Mouse (Mus musculus) adrenal gland, adult 8-10 months (tissue): ENCODE results near the gene Lancl1. TPM values are rescaled to one million over a fixed set of nuclear protein-coding genes. Genes with fewer than 3 reads are reported as not detected.

Experiments used
- DNase-seq: peaks from one replicate; pipeline ENCODE4 v3.0.0; 2022
- total RNA-seq, 4 experiments: library from RNA; stranded (reverse); gene quantifications; 2 replicates each; pipeline ENCODE4 v1.2.4; 2022

The Lancl1 gene
- total RNA-seq, 4 experiments from 2014 or later, result 49.1 to 63.7 (median 56.7) TPM

DNA sequence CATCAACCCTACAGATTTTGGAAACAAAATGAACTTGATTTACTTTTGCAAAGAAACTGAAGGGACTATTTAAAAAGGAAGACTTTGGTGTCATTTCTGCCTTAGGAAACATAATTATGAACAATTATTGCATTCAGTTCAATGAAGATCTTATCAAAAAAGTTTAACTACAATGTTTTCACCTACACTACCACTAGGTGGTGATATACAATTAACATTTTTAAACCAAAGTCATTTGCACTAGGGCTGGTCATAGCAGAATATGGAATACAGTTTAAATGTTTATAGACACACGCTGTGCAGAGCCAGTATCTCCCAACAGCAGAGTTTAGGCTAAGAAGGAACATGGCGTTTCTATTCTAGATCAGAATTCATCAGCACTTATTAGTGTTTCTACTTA lies 24.5 kb downstream of the Lancl1 start:
- DNase-seq, result no peak

DNA sequence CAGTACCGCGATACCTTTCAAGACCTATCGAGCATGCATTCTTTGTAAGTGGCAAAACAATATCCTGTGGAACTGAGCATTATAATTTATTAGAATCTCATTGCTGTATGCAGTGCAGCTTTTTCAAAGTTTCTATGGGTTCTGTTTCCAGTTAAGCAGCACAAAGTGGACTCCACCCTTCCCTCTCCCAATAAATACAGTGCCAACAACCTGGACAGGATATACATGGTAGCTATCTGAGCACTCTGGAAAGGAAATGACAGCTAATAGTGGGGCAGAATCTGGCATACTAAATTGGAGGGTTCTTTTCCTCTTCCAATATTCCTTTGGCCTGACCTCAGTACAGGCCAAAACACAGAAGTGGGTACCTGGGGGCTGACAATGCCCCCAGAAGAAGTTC lies 28.2 kb downstream of the Lancl1 start:
- no peak for DNase-seq

DNA sequence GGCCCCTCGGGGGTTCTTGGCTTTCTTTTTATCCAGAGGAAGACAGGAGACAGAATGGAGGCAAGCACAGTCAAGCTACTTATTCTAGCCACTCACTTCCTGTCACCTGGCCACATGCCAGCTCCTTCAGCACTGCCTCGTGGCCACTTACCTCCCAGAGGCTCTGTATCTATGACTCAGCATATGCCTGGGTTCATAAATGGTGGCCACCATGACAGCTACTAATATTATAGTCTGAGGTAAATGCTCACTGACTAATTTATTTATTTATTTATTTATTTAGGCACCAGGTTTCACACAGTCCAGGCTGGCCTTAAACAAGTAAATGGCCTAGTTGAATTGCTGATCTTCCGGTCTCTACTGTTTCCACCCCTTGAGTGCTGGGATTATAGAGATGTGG lies 35.0 kb downstream of the Lancl1 start:
- DNase-seq, result no peak

DNA sequence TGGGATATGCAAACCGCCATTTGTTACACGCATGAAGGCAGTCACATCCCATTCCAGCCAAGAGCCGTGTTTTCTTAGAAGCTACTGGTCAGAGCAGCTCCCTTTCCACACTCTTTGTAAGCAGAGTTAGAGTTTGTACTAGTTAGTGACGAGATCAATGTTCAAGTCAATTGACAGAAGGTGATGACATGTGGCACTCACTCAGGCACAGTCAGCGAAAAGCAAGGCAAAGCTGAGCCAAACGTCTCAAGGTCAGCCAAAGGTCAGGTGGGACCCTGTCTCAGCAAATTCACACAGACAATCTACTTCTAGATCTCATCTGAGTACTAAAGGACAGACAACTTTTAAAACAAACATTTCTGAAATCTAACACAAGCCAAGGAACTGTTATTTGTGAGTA lies 36.4 kb downstream of the Lancl1 start:
- no peak for DNase-seq

DNA sequence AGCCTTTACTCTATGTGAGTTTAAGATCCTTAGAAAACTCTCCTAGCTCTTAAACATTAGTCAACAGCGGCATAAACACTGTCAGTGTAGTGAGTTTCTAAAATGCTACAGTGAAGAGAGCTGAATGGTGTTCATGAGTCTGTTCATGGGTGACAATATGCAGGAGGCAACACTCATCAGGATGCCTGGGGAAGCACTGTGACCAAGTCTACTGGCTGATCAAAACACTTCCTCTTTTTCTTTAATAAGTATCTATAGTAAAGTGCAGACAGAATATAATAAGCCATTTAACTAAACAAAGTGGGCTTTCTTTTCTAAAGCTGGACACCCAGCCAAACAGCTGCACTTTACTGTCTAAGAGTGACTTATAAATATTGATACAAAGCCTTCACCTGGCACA lies 37.3 kb downstream of the Lancl1 start:
- no peak for DNase-seq

DNA sequence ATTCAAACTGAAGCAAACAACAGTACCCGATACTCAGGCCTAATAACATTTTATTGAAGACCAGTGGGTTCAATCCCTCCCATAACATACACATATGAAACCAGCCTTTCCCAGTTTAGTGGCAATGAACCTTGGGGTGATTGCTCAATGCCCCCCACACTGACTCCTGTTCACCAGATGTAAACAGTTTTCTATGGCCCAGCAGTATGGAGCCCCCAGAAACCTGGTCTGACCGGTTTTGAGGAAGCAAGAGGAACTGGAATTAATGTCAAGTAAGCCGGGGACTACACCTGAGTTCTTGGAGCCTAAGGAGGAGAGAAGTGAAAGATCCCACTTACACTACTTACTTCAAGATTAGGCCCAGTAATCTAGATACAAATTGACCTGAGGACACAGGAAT lies 38.2 kb downstream of the Lancl1 start:
- DNase-seq, result no peak

DNA sequence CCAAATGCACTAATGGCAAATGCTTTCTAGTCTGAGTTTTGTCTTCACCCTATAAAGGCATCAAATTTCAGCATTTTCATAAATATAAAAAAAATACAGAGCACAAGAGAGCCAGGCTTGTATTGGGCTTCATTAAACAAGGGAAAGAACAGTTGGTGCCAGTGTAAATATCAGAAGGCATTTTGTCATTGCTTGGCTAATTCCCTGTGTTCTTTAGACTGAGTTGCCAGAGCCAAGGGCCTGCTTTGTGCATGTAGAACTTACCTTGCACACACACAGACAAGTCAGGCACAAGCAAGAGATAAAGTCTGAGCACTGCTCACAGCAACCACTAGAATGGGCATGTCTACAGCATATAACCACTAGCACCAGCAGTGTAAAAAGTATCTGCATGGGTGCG lies 40.1 kb downstream of the Lancl1 start:
- no peak for DNase-seq

DNA sequence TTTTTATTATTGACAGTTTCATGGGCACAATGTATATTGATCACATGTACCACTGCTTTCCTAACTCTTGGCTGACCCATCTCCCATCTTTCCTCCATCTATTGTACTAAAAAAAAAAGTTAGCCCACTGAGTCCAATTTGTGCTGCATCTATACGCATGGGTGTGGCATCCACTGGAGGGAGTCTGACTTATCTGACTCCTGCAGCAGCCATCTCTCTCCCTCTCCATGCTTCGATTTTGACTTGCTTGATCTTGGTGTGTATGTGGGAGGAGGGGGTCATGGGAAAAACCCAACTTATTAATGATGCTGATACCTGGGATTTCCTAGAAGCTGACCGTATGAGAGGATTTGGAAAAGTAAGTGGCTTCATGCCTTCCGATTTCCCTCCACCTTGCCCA lies 40.5 kb downstream of the Lancl1 start:
- DNase-seq, result no peak

DNA sequence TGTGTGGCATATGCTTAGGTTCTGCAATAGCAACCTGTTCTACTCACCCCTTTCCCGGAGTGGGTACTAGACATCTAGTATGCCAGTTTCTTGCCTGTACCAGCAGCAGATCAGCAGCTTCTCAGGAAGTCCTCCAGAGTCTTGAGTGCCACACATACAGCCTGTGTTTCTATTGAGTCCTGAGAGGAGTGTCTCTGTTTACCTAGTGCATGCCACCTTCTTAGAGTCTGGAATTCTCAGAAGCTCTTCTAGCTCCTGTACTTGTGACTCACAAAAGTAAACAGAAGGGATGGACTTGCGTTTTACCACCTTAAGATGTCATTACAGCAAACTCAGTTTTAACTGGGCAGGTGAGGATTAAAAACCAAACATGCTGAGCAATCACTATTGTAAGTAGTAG lies 41.9 kb downstream of the Lancl1 start:
- DNase-seq, result no peak

DNA sequence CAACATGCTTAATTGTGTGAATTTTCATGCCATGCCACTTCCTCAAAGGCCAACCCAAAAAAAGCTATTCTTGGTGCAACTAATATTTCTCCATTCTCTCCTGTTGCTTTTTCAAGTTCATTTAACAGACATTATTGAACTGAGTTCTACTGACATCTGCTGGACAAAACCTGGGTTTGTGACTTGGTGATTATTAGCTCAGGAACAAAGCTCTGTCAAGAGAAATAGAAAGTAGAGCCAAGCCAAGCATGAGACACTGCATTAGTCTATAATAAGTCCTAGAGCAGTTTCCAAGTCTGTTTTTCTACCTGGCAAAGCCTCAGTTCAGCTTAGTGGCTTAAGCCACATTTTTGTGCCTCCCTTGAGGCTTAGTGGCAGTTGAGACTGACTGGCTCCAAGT lies 45.9 kb downstream of the Lancl1 start:
- no peak for DNase-seq

DNA sequence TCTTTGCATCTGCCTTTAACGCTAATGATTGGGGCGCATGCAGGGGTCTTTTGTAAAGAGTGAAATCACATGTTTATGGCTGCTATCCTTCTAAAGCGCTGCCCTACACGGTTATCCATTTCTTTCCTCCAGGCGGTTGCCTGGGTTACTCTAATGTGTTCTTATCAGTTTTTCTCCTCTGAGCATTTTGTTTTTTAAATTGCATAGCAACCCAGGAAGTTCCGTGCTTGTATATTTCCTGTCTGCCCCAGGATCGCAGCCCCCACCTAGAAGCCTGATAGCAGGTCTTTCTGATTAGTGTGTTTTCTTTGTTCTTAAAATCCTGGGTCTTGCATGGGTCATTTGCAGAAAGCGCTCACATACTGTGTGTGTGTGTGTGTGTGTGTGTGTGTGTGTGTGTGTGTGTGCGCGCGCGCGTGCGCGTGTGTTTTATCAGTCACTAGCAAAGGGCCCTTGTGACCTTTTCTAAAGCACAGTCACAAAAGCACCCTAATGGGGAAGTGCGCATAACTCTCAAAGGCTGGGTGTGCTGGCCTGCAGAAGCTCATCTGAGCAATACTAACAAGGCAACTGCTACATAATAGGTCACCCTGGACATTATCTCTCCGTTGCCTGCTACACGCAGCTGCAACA lies 51.0 kb downstream of the Lancl1 start:
- no peak for DNase-seq

DNA sequence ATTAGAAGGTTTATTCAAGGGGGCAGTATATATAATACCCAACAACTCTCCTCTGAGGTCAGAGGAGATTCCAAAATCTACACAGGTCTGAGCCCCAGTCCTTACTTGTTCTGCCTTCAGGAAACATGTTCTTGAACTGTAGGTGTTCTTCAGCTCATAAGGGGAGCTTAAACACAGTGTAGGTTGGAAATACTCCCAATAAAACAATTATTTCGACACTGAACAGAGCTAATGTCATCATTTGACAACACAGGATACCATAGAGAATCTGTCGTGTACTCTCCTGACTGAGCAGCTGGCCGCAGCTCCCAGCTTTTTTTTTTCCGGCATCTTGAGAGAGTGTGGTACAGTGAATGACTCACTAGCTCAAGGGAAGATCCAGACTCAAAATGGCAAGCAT lies 52.8 kb downstream of the Lancl1 start:
- DNase-seq, result no peak

DNA sequence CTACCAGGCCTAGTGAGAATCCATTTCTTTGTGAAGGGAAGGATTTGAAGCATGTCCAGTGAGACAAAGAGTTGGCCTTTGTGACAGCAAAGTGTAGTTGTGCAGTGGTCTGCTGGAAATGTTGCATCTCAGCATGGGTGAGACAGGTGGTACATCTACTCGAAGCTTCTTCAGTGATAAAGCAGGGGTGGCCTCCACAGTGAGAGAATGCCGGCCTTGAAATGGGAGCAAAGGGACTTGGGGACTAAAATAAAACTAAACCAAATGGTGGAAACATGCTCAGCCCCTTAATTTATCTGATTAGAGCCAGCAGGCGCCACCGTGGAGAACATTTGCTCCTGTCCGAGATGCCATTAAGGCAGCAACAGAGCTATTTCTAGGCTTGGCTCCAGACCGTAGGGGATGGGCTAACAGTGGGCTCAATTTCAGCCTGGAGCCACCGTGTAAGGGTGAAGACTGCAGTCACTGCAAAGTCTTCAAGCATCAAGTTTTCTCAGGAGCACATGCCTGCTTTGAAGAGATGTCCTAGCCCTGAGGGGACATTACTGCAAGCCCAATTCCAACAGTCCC lies 53.5 kb downstream of the Lancl1 start:
- no peak for DNase-seq

DNA sequence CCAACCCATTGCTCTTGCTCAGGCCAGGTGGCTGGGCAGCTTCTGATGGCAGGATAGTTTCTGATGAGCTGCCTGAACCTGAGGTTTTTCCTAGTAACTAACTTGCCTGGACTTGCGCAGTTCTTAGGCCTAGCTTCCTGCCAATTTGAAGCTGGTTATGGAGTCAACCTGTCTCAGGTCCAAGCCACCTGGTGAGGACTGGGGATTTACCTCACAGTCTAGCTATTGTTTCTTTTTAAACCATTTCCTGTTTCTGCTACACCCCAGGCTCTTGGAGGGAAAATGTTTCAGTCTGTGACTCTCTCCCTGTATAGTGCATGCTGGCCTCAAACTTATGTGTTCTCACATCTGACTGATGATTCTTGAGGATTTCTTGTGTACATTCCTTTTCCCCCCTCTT lies 58.5 kb downstream of the Lancl1 start:
- no peak for DNase-seq

DNA sequence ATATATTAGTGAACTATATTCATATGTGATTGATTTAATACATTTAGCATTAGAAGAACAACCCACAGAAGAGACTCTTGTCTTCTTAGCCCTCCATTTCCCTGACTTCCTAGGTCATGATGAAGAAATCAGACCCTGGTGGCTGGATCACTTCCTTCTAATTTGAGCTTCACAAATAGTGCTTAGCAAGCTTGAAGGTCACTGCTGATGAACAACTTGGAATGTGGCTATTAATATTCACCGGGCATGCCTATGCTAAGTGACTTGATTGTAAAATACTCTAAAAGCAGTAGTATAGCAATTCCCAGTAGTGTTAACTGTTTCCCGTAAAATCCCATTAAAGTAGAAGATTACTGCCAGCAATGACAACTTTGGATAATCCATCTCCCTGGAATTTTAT lies 63.2 kb downstream of the Lancl1 start:
- DNase-seq, result no peak

DNA sequence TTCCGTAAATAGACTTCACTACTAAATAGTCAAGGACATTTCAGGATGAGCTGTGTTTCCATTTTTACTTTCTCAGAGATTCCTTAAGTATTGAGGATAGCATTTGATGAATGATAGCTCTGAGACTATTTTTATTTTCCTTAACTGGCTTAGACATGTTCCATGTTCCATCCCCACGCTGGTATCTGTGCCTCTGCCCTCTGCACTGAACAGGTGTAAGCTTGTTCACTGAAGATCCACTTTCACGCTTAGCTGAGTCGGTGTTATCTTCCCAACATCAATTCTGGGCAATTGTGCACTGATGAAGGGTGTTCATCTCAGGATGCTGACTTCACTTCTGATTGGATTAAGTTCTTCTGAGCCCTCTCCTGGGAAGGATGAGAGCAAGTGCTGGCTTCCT lies 73.8 kb downstream of the Lancl1 start:
- DNase-seq, result no peak

DNA sequence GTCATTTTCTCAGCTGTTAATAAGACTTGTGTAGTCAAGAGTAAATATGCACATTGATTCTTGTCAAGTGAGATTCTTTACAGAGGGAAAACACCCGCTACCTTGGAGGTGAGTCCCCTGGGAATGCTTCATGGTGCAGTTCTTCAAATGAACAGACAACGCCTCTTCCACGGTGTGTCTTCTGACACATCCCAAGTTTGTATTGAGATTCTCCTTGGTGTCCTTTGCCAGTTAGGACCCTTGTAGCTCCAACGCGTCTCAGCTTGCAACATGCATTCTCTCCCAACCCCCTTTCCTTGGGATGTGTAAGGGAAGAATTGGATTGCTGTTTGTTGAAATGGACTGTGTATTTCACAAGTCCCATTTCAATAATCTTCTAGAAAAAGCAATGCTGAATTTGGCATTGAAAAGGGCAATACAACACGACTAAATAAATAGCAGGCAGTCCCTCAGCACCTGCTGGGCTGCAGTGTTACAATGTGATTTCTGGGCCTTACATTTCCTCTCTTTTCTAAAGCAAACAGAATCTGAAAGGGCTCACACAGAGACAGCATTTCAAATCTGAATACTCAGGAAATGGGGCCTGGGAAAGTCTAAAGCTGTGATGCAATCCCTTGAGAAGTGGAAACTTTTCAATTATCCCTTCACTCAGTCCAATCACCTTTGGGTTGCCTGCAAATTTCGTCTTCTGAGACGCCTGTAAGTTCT lies 78.0 kb downstream of the Lancl1 start:
- DNase-seq, result no peak

DNA sequence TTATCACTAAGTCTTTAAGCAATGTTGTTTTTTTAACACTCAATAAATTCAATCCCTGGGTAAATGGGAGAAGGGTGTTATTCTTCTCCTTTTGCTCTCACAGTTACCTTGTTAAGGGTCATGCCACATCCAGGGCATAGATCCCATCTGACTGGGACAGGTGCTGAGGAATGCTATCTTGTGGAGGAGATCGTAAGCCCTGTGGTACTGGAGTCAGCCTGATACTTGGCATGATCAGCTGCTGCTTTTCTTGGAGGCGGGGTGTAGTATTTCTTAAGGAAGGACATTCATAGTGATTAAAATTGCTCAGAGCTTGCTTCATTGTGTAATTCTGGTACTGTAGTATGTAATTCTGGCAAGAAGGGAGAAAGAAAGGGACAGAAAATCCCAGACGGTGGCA lies 81.3 kb downstream of the Lancl1 start:
- no peak for DNase-seq

DNA sequence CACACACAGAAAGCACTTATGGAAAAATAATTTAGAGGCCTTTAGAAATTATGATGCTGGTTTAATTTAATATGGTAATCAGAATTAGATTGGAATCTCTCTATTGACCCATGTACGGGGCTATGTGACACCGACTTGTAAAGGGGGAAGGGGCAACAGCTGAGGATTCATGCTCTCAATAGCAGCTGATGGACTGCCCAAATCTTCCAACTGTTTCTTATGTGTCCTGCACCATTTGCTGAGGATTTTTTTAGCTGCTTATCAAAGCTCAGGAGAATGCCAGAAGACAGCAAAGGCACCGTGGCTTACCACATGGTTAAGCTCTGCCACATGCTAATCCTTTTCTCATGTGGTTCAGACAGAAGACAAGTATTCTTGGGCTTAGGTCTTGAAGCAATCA lies 87.6 kb downstream of the Lancl1 start:
- DNase-seq, result no peak

Other genes starting within 250 kb of the Lancl1 start
- 10 to 100 TPM; 15.2 to 28.9 (median 21.7) TPM for gene Kansl1l, start 221.3 kb downstream of the Lancl1 start, total RNA-seq
- gene Acadl, start 175.6 kb downstream of the Lancl1 start, total RNA-seq, result 100 to 1,000 TPM; 240 to 411 (median 326) TPM
- 10 to 100 TPM in 2 of 4 experiments, 1 to 10 TPM in 2; 4.7 to 20.3 (median 10.3) TPM for gene Myl1, start 93.5 kb downstream of the Lancl1 start, total RNA-seq
- under 1 TPM in 3 of 4 experiments, not detected in 1; 0.14 to 0.56 (median 0.32) TPM for gene Cps1, start 84.2 kb upstream of the Lancl1 start, total RNA-seq